Mouse (Mus musculus) CH12F3 (cell line): ENCODE results near the gene Cpxcr1.

Experiments used
- in situ Hi-C: fragments of 300-500 bp; cut with MboI; formaldehyde crosslinking; loops from 2 replicates; pipeline ENCODE4 v1.14.3; 2020; ENCODE audit warnings: low sequenced_read_pairs

Cpxcr1 gene

GRCm38 (mm10) chrX:116448644-116449043, at the start of gene Cpxcr1:
Gene Cpxcr1 (plus strand): TSS chrX:116448944.
- in situ Hi-C loops, result no loop called here
